Mouse (Mus musculus): ENCODE data around the gene Fbxo9. TPM values are rescaled to one million over a fixed set of nuclear protein-coding genes. Genes with fewer than 3 reads are reported as not detected.
A peak's percentile ranks its signal among the peaks of the same experiment; 100 is the strongest.
"Not testable (repeated sequence)": the region's sequence is repeated elsewhere in the genome, so short reads cannot be mapped to it uniquely, and the experiment has no call there.

Gene Fbxo9
- total RNA-seq, 2 experiments from 2014 or later: 52.0 to 62.9 TPM

DNA sequence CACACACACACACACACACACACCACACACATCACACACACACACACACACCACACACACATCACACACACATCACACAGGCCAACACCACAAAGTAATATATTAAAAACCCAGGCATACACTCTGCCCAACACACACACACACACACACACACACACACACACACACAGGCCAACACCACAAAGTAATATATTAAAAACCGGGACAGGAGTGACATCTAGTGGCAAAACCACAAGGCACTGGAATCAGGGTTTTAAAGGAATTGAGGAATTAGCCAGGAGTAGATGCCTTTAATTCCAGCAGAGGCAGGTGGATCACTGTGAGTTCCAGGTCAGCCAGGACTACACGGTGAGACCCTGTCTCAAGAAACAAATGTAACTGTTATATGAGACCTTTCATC lies 30.6 kb downstream of the Fbxo9 start:
- no peak for DNase-seq
- intact Hi-C loops (cut with DNase I): no loop called here

DNA sequence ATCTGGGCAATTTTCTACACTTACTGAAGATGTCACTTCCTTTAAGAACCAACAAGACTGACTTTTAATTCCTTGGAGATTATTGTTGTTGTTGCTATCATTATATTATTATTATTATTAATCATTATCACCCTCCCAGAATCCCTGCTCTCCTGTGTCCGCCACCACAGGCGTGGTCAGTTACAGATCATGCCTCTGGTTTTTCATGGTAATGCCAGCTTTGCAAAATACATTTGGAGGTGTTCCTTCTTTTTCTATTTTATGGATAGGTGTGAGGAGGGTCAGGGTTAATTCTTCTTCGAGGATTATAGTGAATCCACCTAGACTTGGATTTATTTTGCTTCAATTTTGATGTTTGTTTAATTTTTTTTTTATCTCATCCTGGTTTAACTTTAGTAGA lies 33.6 kb downstream of the Fbxo9 start:
- DNase-seq: no peak
- intact Hi-C loops (cut with DNase I): no loop called here

DNA sequence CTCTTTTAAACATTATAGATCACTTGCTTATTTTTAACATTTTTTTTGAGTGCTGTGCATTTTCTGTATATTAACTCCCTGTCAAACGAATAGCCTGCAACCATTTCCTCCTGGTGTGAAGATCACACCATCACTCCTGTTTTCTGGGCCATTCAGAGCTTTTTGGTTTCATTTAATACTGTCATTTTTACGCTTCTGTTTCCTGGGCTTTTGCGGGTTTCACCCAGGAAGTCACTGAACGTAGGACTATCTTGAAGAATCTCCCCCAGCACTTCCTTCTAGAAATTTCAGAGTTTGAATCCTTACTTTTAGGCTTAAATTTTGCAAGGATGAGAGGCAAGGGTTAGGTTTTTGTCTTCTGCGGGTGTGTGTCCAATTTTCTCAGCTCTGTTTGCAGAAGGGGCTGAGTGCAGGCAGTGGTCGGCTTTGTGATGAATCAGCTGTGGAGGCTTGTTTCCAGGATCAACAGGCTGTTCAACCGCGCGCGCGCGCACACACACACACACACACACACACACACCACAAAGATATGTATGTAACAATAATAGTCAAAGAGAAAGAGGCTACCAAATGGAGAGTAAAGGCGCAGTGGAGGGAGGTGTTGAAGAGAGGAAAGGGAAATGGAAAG lies 35.0 kb downstream of the Fbxo9 start:
- no peak for DNase-seq
- intact Hi-C loops (cut with DNase I): no loop called here

DNA sequence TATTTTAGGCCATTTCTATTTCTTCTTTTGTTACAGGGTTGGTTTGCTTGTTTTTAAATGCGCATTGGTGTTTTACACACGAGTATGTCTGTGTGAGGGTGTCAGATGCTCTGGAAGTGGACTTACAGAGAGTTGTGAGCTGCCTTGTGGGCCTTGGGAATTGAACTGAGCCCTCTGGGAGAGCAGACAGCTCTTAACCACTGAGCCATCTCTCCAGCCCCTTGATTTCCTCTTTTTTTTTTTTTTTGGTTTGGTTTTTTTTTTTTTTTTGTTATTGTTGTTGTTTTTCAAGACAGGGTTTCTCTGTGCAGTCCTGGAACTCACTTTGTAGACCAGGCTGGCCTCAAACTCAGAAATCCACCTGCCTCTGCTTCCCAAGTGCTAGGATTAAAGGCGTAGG lies 35.6 kb downstream of the Fbxo9 start:
- DNase-seq; intact Hi-C loops (cut with DNase I): not testable (repeated sequence)

DNA sequence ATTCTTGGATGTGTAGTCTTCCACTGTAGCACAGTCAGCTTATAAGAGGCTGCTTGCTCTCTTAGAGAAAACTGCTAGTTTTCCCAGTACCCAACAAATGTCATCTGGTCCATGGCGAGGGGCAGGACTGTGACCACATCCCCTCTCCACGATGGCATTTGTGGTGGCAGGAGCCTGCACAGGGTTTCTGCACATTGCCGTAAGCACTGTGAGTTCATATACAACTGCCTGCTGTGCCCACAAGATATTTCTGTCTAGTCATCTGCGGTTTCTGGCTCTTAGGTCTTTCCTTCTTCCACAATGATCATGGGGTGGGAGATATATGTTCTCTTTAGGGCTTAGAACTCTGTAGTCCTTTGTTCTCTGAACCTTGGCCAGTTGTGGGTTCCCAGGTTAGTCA lies 37.2 kb downstream of the Fbxo9 start:
- DNase-seq: no peak
- intact Hi-C loops (cut with DNase I): no loop called here

DNA sequence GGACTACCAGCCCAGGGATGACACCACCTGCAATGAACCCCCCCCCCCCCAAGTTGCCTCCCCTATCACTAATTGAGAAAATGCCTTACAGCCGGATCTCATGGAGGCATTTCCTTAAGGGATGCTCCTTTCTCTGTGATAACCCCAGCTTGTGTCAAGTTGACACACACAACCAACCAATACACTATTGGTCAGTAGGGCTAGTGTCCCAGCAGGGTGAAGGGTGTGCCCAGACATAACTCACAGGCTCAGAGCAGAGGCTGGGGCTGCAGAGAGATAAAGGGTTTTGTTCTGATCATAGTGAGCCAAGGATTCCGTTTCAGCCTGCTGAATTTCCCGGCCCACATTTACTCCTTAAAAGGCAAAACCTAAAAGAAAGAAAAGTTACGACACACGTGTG lies 38.4 kb downstream of the Fbxo9 start:
- no peak for DNase-seq
- intact Hi-C loops (cut with DNase I): no loop called here

DNA sequence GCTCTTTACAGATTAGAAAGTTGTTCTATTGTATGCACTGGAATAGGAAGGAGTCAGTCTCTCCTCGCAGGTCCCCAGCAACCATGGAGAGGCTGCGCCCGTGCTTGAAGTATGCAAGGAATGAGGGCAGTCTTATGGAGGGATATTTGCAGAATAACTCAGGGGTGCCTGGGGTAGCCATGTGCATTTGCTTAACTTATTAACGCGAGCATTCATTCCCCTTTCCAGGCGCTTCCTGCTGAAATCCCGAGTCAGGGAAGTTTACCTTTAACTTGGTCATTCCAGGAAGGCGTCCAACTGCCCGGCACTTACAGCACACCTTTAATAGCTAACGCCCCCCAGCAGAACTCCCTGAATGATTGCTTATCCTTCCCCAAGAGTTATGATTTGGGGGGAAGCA lies 44.7 kb downstream of the Fbxo9 start:
- DNase-seq: no peak
- intact Hi-C loops (cut with DNase I): no loop called here

DNA sequence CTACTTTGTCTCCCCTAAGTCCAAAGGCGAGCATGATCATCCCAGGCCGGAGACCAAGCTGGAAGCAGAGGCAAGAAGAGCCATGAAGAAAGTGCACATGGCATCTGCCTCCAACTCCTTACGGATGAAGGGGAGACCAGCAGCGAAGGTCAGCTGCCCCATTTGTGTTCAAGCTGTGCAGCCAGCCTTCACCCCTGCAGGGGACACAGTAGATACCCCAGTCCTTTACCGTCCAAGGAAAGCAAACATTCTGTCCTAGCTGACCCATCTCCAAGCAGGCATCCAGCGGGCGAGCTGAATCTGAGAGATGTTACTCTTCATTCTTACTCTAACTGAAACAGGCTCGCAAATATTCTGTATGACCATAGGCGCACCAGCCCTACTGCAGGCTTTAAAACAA lies 46.5 kb downstream of the Fbxo9 start:
- no peak for DNase-seq
- intact Hi-C loops (cut with DNase I): no loop called here

DNA sequence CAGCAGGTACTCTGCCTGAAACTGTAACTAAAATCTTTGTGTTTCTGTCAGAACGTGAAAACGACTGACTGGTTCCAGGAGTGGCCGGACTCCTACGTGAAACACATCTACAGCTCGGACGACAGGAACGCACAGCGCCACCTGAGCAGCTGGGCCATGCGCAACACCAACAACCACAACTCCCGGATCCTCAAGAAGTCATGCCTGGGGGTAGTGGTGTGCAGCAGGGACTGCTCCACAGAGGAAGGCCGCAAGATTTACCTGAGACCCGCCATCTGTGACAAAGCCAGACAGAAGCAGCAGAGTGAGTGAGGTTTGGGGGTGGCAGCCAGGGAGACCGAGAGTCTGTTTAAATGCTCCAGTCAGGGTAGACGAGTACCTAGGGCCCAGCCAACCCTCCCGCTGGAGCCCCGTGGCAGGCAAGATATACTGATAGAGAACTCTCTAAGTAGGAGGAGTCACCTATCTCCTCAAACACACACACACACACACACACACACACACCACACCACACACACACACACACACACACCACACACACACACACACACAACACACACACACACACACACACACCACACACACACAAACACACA lies 49.2 kb downstream of the Fbxo9 start:
- no peak for DNase-seq
- intact Hi-C loops (cut with DNase I): no loop called here

DNA sequence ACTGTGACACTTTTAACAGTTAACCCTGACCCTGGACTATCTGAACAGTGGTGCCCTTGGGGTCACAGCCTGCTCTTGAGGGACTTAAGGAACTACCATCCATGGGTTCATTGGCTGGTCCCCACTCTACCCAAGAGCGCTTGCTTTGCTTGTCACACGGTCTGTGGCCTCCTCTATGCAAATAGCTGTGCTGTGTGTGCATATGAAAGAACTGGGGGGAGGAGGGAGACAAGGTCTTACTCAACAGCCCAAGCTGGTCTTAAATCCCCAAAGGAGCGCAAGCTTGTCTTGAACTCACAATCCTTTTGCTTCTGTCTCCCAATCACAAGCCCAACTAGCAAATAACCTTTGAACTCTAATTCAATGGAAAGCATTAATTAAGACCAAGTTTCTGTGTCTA lies 54.6 kb downstream of the Fbxo9 start:
- no peak for DNase-seq
- intact Hi-C loops (cut with DNase I): no loop called here

DNA sequence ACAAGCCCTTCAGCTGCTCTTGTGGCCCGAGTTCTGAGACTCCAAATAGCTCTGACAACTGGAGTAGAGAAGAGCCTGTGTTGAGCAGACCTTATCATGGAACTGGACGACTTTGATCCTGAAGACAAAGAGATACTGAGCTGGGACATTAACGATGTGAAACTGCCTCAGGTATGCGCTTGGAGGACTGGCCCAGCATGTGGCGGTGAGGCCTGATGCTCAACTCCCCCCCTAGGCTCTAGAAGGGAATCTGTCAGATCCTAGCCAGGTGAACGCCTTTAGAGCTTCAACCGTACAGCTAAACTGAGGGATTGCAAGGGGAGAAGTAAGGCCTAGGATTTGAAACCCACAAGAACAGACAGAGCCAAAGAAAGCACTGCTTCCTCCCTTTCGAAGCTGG lies 55.0 kb downstream of the Fbxo9 start:
- DNase-seq: no peak
- intact Hi-C loops (cut with DNase I): no loop called here

DNA sequence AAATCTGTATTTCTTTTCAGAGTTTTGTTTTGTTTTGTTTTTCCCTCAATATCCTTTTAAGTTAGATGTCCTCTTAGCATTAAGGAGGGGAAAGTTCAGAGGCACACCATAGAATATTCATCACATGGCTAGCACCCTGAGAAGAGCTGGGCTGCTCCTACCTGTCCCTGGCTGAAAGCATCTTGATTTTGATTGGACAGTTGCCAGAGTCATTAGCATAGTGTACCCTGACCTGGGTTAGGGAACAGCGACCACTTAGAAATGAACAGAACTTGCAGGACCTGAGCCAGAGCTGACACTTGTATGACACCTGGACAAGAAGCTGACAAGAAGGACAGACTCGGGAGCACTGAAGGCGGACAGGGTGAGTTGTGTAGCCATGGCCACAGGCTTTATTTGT lies 57.2 kb downstream of the Fbxo9 start, which contains the start of gene Gcm1:
TSS of gene Gcm1 (plus strand) at position 248 of the 400 bp plus-strand sequence.
- intact Hi-C loops (cut with DNase I): no loop called here
- DNase-seq: no peak

DNA sequence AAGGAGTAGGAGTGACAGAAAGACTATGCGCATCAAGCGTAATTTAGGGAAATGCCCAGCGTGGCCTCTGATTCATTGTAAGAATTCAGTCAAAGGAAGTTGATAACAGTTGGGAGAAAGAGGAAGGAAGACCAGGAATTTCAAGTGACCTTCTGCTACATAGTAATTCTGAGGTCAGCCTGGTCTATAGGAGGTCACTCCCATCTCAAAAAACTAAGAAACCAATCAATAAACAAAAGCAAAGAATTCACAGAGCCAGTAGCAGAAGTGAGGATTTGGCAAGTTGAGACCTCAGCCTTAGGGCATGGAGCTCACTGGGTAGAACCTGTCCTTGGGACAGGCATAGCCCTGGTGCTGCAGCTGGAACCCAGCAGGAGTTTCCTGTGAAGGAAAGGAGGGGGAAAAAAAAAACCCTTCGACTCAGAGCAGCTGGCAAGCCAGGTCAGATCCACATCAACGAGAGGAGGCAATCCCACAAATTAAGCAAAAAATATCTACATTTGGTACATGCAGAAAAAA lies 58.4 kb downstream of the Fbxo9 start:
- DNase-seq: no peak
- intact Hi-C loops (cut with DNase I): no loop called here

DNA sequence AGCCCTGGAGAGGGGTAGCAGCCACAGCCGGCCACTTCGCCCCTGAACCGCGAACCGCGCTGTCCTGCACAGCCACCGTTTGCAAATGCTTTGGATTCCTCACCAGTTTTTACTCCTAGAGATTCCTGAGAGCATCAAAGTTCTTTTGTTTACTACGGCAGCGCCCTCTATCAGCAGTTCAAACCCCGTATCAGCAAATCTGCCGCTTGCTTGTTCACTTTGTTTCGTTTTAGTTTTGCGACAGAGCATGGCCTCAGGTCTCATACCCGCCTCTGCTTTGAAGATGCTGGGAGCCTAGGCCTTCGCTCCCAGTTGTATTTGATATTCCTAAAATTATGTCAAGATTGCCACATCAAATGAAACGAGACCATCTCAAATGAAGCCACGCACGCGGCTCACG lies 62.1 kb downstream of the Fbxo9 start:
- DNase-seq: no peak
- intact Hi-C loops (cut with DNase I): loop anchor here (10.0 kb wide), 1 partner anchor 452 kb away; no protein-coding TSS in a partner anchor

DNA sequence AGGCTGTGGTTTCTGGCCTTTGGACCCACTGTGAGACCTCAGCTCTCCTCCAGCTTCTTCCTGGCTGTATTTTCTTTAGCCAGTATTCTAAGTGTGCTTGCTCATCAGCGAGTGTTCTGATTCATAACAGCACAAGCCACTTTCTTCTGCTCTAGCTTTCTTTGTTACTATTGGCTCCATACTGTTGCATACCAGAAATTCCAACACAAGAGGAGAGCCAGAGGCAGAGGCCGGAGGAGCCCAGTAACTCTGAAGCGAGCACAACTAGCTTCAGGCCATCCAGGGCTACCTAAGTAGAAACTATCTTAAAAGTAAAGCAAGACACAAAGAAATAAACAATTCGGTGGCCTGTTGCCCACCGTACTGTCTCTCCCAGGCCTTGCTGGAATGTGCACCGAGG lies 63.7 kb downstream of the Fbxo9 start:
- no peak for DNase-seq

DNA sequence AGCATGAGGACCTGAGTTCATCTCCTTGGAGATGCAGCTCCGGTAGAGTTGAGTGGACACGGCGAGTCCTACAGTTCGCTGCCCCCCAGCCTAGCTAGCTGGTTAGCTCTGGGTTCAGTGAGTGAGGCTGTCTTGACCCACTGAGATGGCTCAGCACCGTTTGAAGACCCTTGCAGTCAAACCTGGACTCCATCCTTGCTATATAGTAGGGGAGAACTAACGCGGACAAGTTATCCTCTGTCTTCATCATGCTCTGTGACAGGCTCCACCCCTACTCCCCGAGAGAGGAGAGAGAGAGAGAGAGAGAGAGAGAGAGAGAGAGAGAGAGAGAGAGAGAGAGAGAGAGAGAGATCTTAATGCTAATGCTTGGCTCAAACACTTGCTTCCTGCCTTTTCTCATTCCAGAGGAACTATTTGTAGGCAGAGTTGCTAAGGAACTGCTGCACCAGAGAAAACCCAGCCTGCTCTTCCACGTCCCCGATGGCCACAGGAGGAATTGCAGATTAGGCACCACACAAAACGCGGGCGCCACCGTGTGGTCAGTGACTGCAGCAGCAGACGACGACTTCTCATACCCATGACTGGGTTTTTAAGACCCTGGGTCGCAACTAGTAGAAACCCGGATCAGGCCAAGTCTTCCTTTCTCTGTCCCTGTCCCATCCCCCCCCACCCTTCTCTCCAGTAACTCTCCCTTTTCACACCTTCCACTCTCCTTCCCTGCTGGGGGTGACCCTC lies 69.9 kb downstream of the Fbxo9 start:
- peak; percentile 63 to 70 for DNase-seq
- intact Hi-C loops (cut with DNase I): loop anchor here (1.0 kb wide), 1 partner anchor 233 kb away; no protein-coding TSS in a partner anchor

More for the DNA sequence above, 63.7 kb downstream of the Fbxo9 start:
- intact Hi-C loops (cut with DNase I): loop anchor here (10.0 kb wide), 1 partner anchor 450 kb away; no protein-coding TSS in a partner anchor

DNA sequence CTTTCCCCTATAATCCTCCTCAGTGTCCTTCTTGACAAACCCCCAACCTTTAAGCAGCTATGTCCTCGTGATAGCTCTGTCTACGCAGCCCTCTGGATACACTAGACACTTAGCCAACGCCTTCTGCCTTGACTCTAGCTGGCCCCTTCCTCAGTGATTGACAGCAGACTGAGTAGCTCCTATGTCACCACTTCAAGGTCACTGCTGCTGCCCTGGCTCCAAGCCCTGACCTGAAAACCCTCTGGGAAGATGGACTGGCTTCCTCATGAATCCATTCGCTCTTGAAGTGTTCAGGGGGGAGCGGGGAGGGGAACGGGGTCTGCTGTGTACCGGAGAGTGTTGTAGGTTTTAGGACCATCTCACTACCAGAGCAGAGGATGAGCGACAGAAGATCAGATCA lies 73.0 kb downstream of the Fbxo9 start:
- intact Hi-C loops (cut with DNase I): no loop called here
- DNase-seq: no peak

DNA sequence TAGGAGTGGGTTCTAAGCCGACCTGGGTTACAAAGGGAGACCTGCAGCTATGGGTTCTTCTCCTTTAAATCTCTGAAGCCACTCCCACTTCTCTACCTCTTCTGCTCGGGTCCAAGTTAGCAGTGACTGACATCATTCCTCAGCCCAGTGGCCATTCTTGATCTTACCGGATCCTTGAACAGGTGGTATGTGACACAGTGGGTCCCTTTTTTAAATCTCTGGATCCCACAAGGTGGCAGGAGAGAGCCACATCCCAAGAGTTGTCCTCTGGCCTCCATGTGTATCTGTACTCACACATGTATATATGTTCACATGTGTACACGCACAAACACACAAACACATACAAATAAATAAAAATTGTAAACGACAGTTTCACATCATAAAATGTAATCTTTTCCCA lies 73.6 kb downstream of the Fbxo9 start:
- DNase-seq: no peak
- intact Hi-C loops (cut with DNase I): no loop called here

DNA sequence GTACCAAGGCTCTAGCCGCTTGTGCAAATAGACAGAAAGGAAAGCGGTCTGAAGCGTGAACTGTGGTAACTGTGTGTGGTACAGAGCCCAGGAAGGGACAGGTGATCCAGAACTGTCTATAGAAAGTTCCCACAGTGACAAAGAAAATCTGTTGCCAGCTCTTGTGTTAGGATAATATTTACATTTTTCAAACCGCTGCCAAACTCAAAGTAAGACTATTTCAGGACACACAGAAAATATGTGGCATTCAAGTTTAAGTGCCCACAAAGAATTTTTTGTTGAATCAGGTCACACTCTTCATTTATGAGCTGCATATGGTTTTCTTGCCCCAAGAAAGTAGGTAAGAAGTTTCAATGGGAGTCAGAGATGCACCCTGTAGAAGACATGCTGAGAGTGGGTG lies 75.9 kb downstream of the Fbxo9 start:
- intact Hi-C loops (cut with DNase I): no loop called here
- DNase-seq: no peak
